Mouse (Mus musculus) kidney, postnatal 4 days (tissue): Measurements from ENCODE around the gene Sgtb.

Experiments
- DNase-seq, 2 experiments: peaks; one replicate each; pipeline ENCODE4 v3.0.0; 2021; ENCODE audit warnings: mixed read lengths in 2 of 2

The Sgtb gene

DNA sequence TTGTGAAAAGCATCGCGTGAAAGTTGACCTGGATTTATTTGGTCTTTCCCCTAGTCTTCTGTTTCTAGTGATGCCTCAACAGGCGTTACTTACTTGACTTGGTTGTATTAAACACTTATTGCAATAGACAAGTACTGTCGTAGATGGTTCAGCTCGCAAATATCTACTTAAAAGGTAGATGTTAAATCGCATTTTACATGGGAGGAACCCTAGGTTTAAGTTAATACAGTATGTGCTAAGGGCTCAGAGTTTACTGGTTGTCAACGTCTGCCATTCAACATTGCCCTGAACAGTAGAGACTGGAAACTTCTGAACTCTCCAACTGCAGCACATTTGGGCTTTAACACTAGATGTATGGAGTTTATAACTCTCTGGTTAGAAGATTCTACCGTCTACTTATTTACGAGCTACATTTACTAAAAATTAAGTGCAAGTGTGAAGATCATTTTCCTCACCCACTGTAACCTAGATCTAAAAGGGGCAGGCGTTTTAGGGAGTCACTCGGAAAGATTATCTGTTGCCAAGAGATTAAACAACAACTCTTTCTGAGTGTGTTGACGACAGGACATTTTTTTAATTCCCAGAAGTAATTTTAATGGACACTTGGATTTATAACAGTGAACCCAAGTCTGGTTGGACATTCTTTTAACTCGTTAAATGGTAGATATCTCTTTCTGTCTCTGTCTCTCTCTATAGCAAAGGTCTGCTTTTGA lies 69.8 kb downstream of the Sgtb start:
- DNase-seq = no peak

DNA sequence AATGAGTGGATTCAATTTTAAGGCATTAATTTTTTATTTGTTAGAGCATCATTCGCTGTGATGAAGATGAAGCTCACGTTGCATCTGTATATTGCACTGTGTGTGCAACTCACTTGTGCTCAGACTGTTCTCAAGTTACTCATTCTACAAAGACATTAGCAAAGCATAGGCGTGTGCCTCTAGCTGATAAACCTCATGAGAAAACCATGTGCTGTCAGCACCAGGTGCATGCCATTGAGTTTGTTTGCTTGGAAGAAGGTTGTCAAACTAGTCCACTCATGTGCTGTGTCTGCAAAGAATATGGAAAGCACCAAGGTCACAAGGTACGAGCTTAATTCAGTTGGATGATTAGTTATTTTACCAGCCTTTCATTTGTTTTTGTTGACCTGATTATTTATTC lies 77.8 kb downstream of the Sgtb start:
- DNase-seq = no peak
